7 mouse cellular contexts compared by ENCODE assay signal in the genomic region with DNA sequence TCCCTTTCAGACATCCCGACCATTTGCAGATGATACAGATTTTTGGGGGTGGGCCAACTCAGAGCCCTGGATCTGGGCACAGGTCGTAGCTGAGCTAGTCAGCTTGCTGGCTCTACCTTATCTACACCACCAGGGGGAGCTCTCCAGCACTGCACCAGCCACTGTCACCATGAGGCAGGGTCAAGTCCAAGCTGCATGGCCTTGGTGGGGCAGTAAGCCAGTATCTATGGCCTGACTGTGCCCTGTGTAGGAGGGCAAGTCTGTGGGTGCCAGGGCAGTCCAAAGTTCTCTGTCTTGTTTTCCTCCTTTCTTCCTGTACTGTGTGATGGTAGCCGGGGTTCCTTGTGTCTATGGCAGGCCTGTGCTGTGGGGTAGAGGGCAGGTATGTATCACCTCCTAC.
DNase-seq lines count a peak whose midpoint lies in the region; ATAC-seq and TF ChIP-seq lines count a peak whose summit lies in the region.

No protein-coding gene starts in this region.

- no peaks in the 10 kb centered on the region for H3K36me3 ChIP-seq in spleen, adult 2 months (ENCODE audit: control insufficient read depth, insufficient read depth, low read length)
- no peaks in the 10 kb centered on the region for H3K36me3 ChIP-seq in forebrain, embryonic 13.5 days (ENCODE audit: poor library complexity, severe bottlenecking)
- no peaks in the 10 kb centered on the region for H3K36me3 ChIP-seq in midbrain, embryonic 12.5 days

- H3K27ac ChIP-seq in spleen, adult 2 months (ENCODE audit: insufficient read depth, low read length) = no peak overlapping the region
- no peak overlapping the region for H3K27ac ChIP-seq in forebrain, embryonic 13.5 days
- H3K27ac ChIP-seq in midbrain, embryonic 12.5 days (replicated peaks) = no peak overlapping the region

- peak; percentile 57; the same call in 1 of the 2 replicates for ATAC-seq in forebrain, embryonic 13.5 days
- ATAC-seq in midbrain, embryonic 12.5 days (ENCODE audit: low FRiP score, low read depth) = peak; percentile 63

- H3K4me2 ChIP-seq in forebrain, embryonic 13.5 days = no peak overlapping the region
- H3K4me2 ChIP-seq in midbrain, embryonic 12.5 days (replicated peaks) = no peak overlapping the region

- H3K9ac ChIP-seq in forebrain, embryonic 13.5 days = no peak overlapping the region
- no peak overlapping the region for H3K9ac ChIP-seq in midbrain, embryonic 12.5 days (replicated peaks)

- no peak overlapping the region for H3K4me3 ChIP-seq in spleen, adult 2 months (ENCODE audit: extremely low read depth, insufficient read depth, insufficient read length)
- no peak overlapping the region for H3K4me3 ChIP-seq in forebrain, embryonic 13.5 days
- no peak overlapping the region for H3K4me3 ChIP-seq in midbrain, embryonic 12.5 days

- peak; percentile 22; the same call in 1 of the 2 replicates for TF ChIP-seq CTCF in spleen, adult 2 months (IDR thresholded peaks at IDR 0.05; ENCODE audit: extremely low read depth, insufficient read depth, insufficient read length, insufficient replicate concordance)

- WGBS in spleen, adult 2 months = 72% methylated on average over 3 of the region's 3 CpGs
- WGBS in forebrain, embryonic 13.5 days = 69% methylated on average over 3 of the region's 3 CpGs
- WGBS in midbrain, embryonic 12.5 days = 66% methylated on average over 3 of the region's 3 CpGs

- no peaks in the 10 kb centered on the region for H3K27me3 ChIP-seq in spleen, adult 2 months (ENCODE audit: control insufficient read depth, insufficient read depth, low read length)
- H3K27me3 ChIP-seq in forebrain, embryonic 13.5 days = no peaks in the 10 kb centered on the region
- no peaks in the 10 kb centered on the region for H3K27me3 ChIP-seq in midbrain, embryonic 12.5 days

- DNase-seq in spleen, adult 2 months (ENCODE audit: low read depth in 1 of 2, low spot score in 2 of 2) = no peak
- no peak for DNase-seq in spleen, postnatal 36 days (ENCODE audit: low spot score in 2 of 2)
- peak; percentile 5 for DNase-seq in adrenal gland, adult 8-10 months
- DNase-seq in kidney, postnatal 25 days = peak; percentile 53 to 74
- DNase-seq in layer of hippocampus, postnatal 25 days (ENCODE audit: extremely low spot score in 1 of 2, low spot score in 1 of 2) = no peak

- no peaks in the 10 kb centered on the region for H3K9me3 ChIP-seq in forebrain, embryonic 13.5 days (replicated peaks)
- H3K9me3 ChIP-seq in midbrain, embryonic 12.5 days = no peaks in the 10 kb centered on the region

- no peak for TF ChIP-seq POLR2A in spleen, adult 2 months (IDR thresholded peaks at IDR 0.05; ENCODE audit: low read depth, low read length)

- no peaks in the 10 kb centered on the region for H3K4me1 ChIP-seq in spleen, adult 2 months (ENCODE audit: control insufficient read depth, insufficient read depth, insufficient read length)
- H3K4me1 ChIP-seq in forebrain, embryonic 13.5 days = no peaks in the 10 kb centered on the region
- no peaks in the 10 kb centered on the region for H3K4me1 ChIP-seq in midbrain, embryonic 12.5 days

Comparison
In these comparisons a context has a peak if more than half of its experiments do, and no peak if none do; other contexts are left out.
1. DNase-seq: peak in adrenal gland, adult 8-10 months (single experiment) and kidney, postnatal 25 days (2 of 2); none in spleen, adult 2 months (0 of 2), spleen, postnatal 36 days (0 of 2) and layer of hippocampus, postnatal 25 days (0 of 2).